Mouse (Mus musculus): ENCODE data around the gene Dhx16.

GRCm38 (mm10) chr17:35927471-35927870, 47.9 kb downstream of the Dhx16 start:
- TF ChIP-seq CTCF (IDR thresholded peaks at IDR 0.05; ENCODE audit: low read depth) (no peak), EP300 (IDR thresholded peaks at IDR 0.05; ENCODE audit: low read depth) (peak; percentile 95)
